Mouse (Mus musculus): ENCODE measurements around the gene Farsb.

GRCm38 (mm10) chr1:78395737-78396136 is 93.0 kb downstream of the Farsb start:
- TF ChIP-seq POLR2A (IDR thresholded peaks at IDR 0.05; ENCODE audit: low read depth, low read length) (no peak), CTCF (IDR thresholded peaks at IDR 0.05; ENCODE audit: extremely low read depth, insufficient read length, insufficient replicate concordance, low read depth, low read length) (no peak)
